Mouse (Mus musculus): ENCODE results near the gene Kdm4b. TPM values are rescaled to one million over a fixed set of nuclear protein-coding genes. Genes with fewer than 3 reads are reported as not detected.

The Kdm4b gene
- polyA plus RNA-seq, 1 experiment from 2014 or later: 22.4 TPM

GRCm38 (mm10) chr17:56326153-56327147 is 588 bp downstream of the Kdm4b start:
- Histone ChIP-seq H3K27ac (peak overlapping the region; percentile 97), H3K9me3 (replicated peaks; ENCODE audit: low read length) (no peaks in the 10 kb centered on the region), H3K36me3 (ENCODE audit: insufficient read depth, low read length) (0 out of 2 replicates have a peak, but pooled peaks cover 2% of the 10 kb centered on the region), H3K9ac (ENCODE audit: low read depth, low read length) (peak overlapping the region; percentile 92), H3K4me2 (ENCODE audit: low read length) (peak overlapping the region; percentile 95), H3K4me3 (replicated peaks; ENCODE audit: low read depth, low read length) (peak overlapping the region; percentile 75), H3K4me1 (replicated peaks; ENCODE audit: insufficient read depth, low read length) (peaks cover 16% of the 10 kb centered on the region), H3K27me3 (ENCODE audit: insufficient read depth, low read length) (no peaks in the 10 kb centered on the region)
- WGBS: under 1% methylated on average over 55 of the region's 67 CpGs
- DNase-seq (ENCODE audit: low spot score): peak; percentile 52
- peak; percentile 30 for ATAC-seq (replicated peaks; ENCODE audit: low FRiP score, low read depth)
- no peak for TF ChIP-seq CTCF (IDR thresholded peaks at IDR 0.05; ENCODE audit: low read depth)

GRCm38 (mm10) chr17:56329267-56329666 is 3.4 kb downstream of the Kdm4b start:
- ATAC-seq (replicated peaks; ENCODE audit: low FRiP score, low read depth): no peak
- H3K27me3 ChIP-seq (ENCODE audit: insufficient read depth, low read length): no peaks in the 10 kb centered on the region
- H3K36me3 ChIP-seq (ENCODE audit: insufficient read depth, low read length): no peaks in the 10 kb centered on the region
- TF ChIP-seq CTCF (IDR thresholded peaks at IDR 0.05; ENCODE audit: low read depth): no peak
- no peaks in the 10 kb centered on the region for H3K9me3 ChIP-seq (replicated peaks; ENCODE audit: low read length)
- H3K4me1 ChIP-seq (replicated peaks; ENCODE audit: insufficient read depth, low read length): peaks cover 16% of the 10 kb centered on the region
- no peak overlapping the region for H3K27ac ChIP-seq
- DNase-seq (ENCODE audit: low spot score): no peak
- no peak overlapping the region for H3K4me3 ChIP-seq (replicated peaks; ENCODE audit: low read depth, low read length)
- no peak overlapping the region for H3K4me2 ChIP-seq (ENCODE audit: low read length)
- no peak overlapping the region for H3K9ac ChIP-seq (ENCODE audit: low read depth, low read length)

- Histone ChIP-seq H3K27me3 (ENCODE audit: insufficient read depth, low read length) (no peaks in the 10 kb centered on the region), H3K9ac (ENCODE audit: low read depth, low read length) (no peak overlapping the region), H3K27ac (no peak overlapping the region), H3K9me3 (replicated peaks; ENCODE audit: low read length) (no peaks in the 10 kb centered on the region), H3K4me1 (replicated peaks; ENCODE audit: insufficient read depth, low read length) (peaks cover 16% of the 10 kb centered on the region), H3K36me3 (ENCODE audit: insufficient read depth, low read length) (no peaks in the 10 kb centered on the region), H3K4me3 (replicated peaks; ENCODE audit: low read depth, low read length) (no peak overlapping the region), H3K4me2 (ENCODE audit: low read length) (no peak overlapping the region)
- DNase-seq (ENCODE audit: low spot score): no peak
- 57% methylated on average over 3 of the region's 3 CpGs for WGBS
- no peak for ATAC-seq (replicated peaks; ENCODE audit: low FRiP score, low read depth)
- TF ChIP-seq CTCF (IDR thresholded peaks at IDR 0.05; ENCODE audit: low read depth): peak; percentile 17; the same call in 1 of the 2 replicates
These were observed 4.5 kb downstream of the Kdm4b start for GRCm38 (mm10) chr17:56330345-56330744.

GRCm38 (mm10) chr17:56331256-56331655 is 5.4 kb downstream of the Kdm4b start:
- DNase-seq (ENCODE audit: low spot score) (no peak), ATAC-seq (replicated peaks; ENCODE audit: low FRiP score, low read depth) (no peak)
- H3K36me3 ChIP-seq (ENCODE audit: insufficient read depth, low read length): no peaks in the 10 kb centered on the region
- no peak overlapping the region for H3K9ac ChIP-seq (ENCODE audit: low read depth, low read length)
- no peak overlapping the region for H3K4me2 ChIP-seq (ENCODE audit: low read length)
- no peaks in the 10 kb centered on the region for H3K9me3 ChIP-seq (replicated peaks; ENCODE audit: low read length)
- no peaks in the 10 kb centered on the region for H3K27me3 ChIP-seq (ENCODE audit: insufficient read depth, low read length)
- TF ChIP-seq CTCF (IDR thresholded peaks at IDR 0.05; ENCODE audit: low read depth): no peak
- H3K4me1 ChIP-seq (replicated peaks; ENCODE audit: insufficient read depth, low read length): peaks cover 16% of the 10 kb centered on the region
- no peak overlapping the region for H3K27ac ChIP-seq
- H3K4me3 ChIP-seq (replicated peaks; ENCODE audit: low read depth, low read length): no peak overlapping the region

- no peak for ATAC-seq (replicated peaks; ENCODE audit: low FRiP score, low read depth)
- no peaks in the 10 kb centered on the region for H3K36me3 ChIP-seq (ENCODE audit: insufficient read depth, low read length)
- no peak overlapping the region for H3K9ac ChIP-seq (ENCODE audit: low read depth, low read length)
- no peak overlapping the region for H3K4me3 ChIP-seq (replicated peaks; ENCODE audit: low read depth, low read length)
- WGBS: 36% methylated on average over 8 of the region's 8 CpGs
- H3K4me1 ChIP-seq (replicated peaks; ENCODE audit: insufficient read depth, low read length): peaks cover 5% of the 10 kb centered on the region
- no peaks in the 10 kb centered on the region for H3K27me3 ChIP-seq (ENCODE audit: insufficient read depth, low read length)
- H3K9me3 ChIP-seq (replicated peaks; ENCODE audit: low read length): no peaks in the 10 kb centered on the region
- H3K4me2 ChIP-seq (ENCODE audit: low read length): no peak overlapping the region
- H3K27ac ChIP-seq: no peak overlapping the region
- peak; percentile 9 for DNase-seq (ENCODE audit: low spot score)
- TF ChIP-seq CTCF (IDR thresholded peaks at IDR 0.05; ENCODE audit: low read depth): peak; percentile 58
These were observed 7.1 kb downstream of the Kdm4b start for GRCm38 (mm10) chr17:56332987-56333386.

- ATAC-seq (replicated peaks; ENCODE audit: low FRiP score, low read depth) (peak; percentile 13; the same call in 1 of the 2 replicates), DNase-seq (ENCODE audit: low spot score) (peak; percentile 66)
- no peaks in the 10 kb centered on the region; the same call in none of the 2 replicates for H3K4me1 ChIP-seq (replicated peaks; ENCODE audit: insufficient read depth, low read length)
- no peak overlapping the region for H3K27ac ChIP-seq
- 19% methylated on average over 4 of the region's 4 CpGs for WGBS
- H3K9ac ChIP-seq (ENCODE audit: low read depth, low read length): no peak overlapping the region
- H3K27me3 ChIP-seq (ENCODE audit: insufficient read depth, low read length): no peaks in the 10 kb centered on the region
- no peak overlapping the region for H3K4me2 ChIP-seq (ENCODE audit: low read length)
- H3K36me3 ChIP-seq (ENCODE audit: insufficient read depth, low read length): no peaks in the 10 kb centered on the region
- no peak overlapping the region for H3K4me3 ChIP-seq (replicated peaks; ENCODE audit: low read depth, low read length)
- peak; percentile 69 for TF ChIP-seq CTCF (IDR thresholded peaks at IDR 0.05; ENCODE audit: low read depth)
- no peaks in the 10 kb centered on the region for H3K9me3 ChIP-seq (replicated peaks; ENCODE audit: low read length)
These were observed 11.3 kb downstream of the Kdm4b start for GRCm38 (mm10) chr17:56337190-56337589.

All from kidney, postnatal 0 days (tissue).